Mouse (Mus musculus): ENCODE data around the gene Mrpl34. TPM values are rescaled to one million over a fixed set of nuclear protein-coding genes. Genes with fewer than 3 reads are reported as not detected.
A peak's percentile ranks its signal among the peaks of the same experiment; 100 is the strongest.

Gene Mrpl34
- total RNA-seq, 2 experiments from 2014 or later: 59.1 to 84.3 TPM

- no peak overlapping the region for H3K4me3 ChIP-seq
- intact Hi-C loops (cut with DNase I): no loop called here
- DNase-seq: no peak
- TF ChIP-seq CTCF (IDR thresholded peaks at IDR 0.05): no peak
- no peak overlapping the region for H3K27ac ChIP-seq
Observed at GRCm38 (mm10) chr8:71504349-71504748, 39.6 kb downstream of the Mrpl34 start.

GRCm38 (mm10) chr8:71505326-71505725 is 40.6 kb downstream of the Mrpl34 start:
- intact Hi-C loops (cut with DNase I): no loop called here
- DNase-seq: no peak
- Histone ChIP-seq H3K27ac (no peak overlapping the region), H3K4me3 (no peak overlapping the region)
- TF ChIP-seq CTCF (IDR thresholded peaks at IDR 0.05): no peak

- intact Hi-C loops (cut with DNase I): no loop called here
- peak; percentile 75 for DNase-seq
- H3K27ac ChIP-seq: no peak overlapping the region
- TF ChIP-seq CTCF (IDR thresholded peaks at IDR 0.05): no peak
- H3K4me3 ChIP-seq: no peak overlapping the region
Observed at GRCm38 (mm10) chr8:71505979-71506378, 41.2 kb downstream of the Mrpl34 start.

GRCm38 (mm10) chr8:71507589-71508104 is 42.9 kb downstream of the Mrpl34 start:
- intact Hi-C loops (cut with DNase I): no loop called here
- no peak for TF ChIP-seq CTCF (IDR thresholded peaks at IDR 0.05)
- H3K27ac ChIP-seq: peak overlapping the region; percentile 80

GRCm38 (mm10) chr8:71509316-71509715 is 44.6 kb downstream of the Mrpl34 start:
- TF ChIP-seq CTCF (IDR thresholded peaks at IDR 0.05): no peak
- peak overlapping the region; percentile 48; the same call in 1 of the 2 replicates for H3K27ac ChIP-seq
- no peak for DNase-seq
- intact Hi-C loops (cut with DNase I): no loop called here
- H3K4me3 ChIP-seq: 0 out of 2 replicates have a peak overlapping the region, but pooled peaks have one; percentile 5

More at GRCm38 (mm10) chr8:71507589-71508104, 42.9 kb downstream of the Mrpl34 start:
- peak overlapping the region; percentile 78 for H3K4me3 ChIP-seq
- peak; percentile 93 for DNase-seq

GRCm38 (mm10) chr8:71511644-71512043 is 46.9 kb downstream of the Mrpl34 start, which contains the start of gene Plvap:
Gene Plvap (minus strand): TSS chr8:71511752.
- no peak within 1 kb of the TSS for H3K27ac ChIP-seq

GRCm38 (mm10) chr8:71513018-71513754 is 48.4 kb downstream of the Mrpl34 start:
- no peak for DNase-seq
- no peak overlapping the region for H3K4me3 ChIP-seq
- no peak; the same call in 1 of the 2 replicates for TF ChIP-seq CTCF (IDR thresholded peaks at IDR 0.05)
- intact Hi-C loops (cut with DNase I): no loop called here
- no peak overlapping the region for H3K27ac ChIP-seq

More at GRCm38 (mm10) chr8:71511644-71512043, 46.9 kb downstream of the Mrpl34 start, which contains the start of gene Plvap:
- TF ChIP-seq CTCF (IDR thresholded peaks at IDR 0.05): no peak
- H3K4me3 ChIP-seq: peak within 1 kb of the TSS; percentile 27
- no peak for DNase-seq
- intact Hi-C loops (cut with DNase I): no loop called here

- intact Hi-C loops (cut with DNase I): no loop called here
- Histone ChIP-seq H3K27ac (no peak overlapping the region), H3K4me3 (no peak overlapping the region)
- peak; percentile 17; the same call in 1 of the 2 replicates for TF ChIP-seq CTCF (IDR thresholded peaks at IDR 0.05)
- no peak for DNase-seq
Observed at GRCm38 (mm10) chr8:71515043-71515442, 50.3 kb downstream of the Mrpl34 start.

Other genes starting within 250 kb of the Mrpl34 start
- gene Myo9b, start 192.2 kb upstream of the Mrpl34 start, total RNA-seq (2021): 1 to 10 TPM; 6.1 to 9.3 TPM
- 1 to 10 TPM; 5.5 to 7.9 TPM for gene Haus8, start 192.0 kb upstream of the Mrpl34 start, total RNA-seq (2021)
- gene Use1, start 98.1 kb upstream of the Mrpl34 start, total RNA-seq (2021): 100 to 1,000 TPM in 1 of 2 experiments, 10 to 100 TPM in 1; 79.7 to 104 TPM
- 1 to 10 TPM; 6.0 to 8.4 TPM for gene Ocel1, start 93.7 kb upstream of the Mrpl34 start, total RNA-seq (2021)
- gene Nr2f6, start 83.0 kb upstream of the Mrpl34 start, total RNA-seq (2021): 10 to 100 TPM; 19.6 to 21.9 TPM
- 1 to 10 TPM; 6.4 to 9.3 TPM for gene Ushbp1, start 69.2 kb upstream of the Mrpl34 start, total RNA-seq (2021)
- gene Babam1, start 68.1 kb upstream of the Mrpl34 start, total RNA-seq (2021): 10 to 100 TPM; 60.8 to 69.6 TPM
- not detected for gene Ankle1, start 58.9 kb upstream of the Mrpl34 start, total RNA-seq (2021)
- gene Abhd8, start 1.3 kb upstream of the Mrpl34 start, total RNA-seq (2021): 10 to 100 TPM; 22.5 to 24.9 TPM
- 10 to 100 TPM; 26.8 to 31.1 TPM for gene Dda1, start 4.2 kb downstream of the Mrpl34 start, total RNA-seq (2021)
- gene Ano8, start 21.0 kb downstream of the Mrpl34 start, total RNA-seq (2021): 10 to 100 TPM; 16.0 to 17.0 TPM
- gene Gtpbp3, start 23.1 kb downstream of the Mrpl34 start, total RNA-seq (2021): 10 to 100 TPM; 10.1 to 10.7 TPM
- 10 to 100 TPM in 1 of 2 experiments, 1 to 10 TPM in 1; 9.3 to 11.6 TPM for gene Plvap, start 46.8 kb downstream of the Mrpl34 start, total RNA-seq (2021)
- gene Ccdc194, start 60.8 kb downstream of the Mrpl34 start, total RNA-seq (2021): not detected
- 1 to 10 TPM; 4.3 to 8.3 TPM for gene Bst2, start 72.5 kb downstream of the Mrpl34 start, total RNA-seq (2021)
- gene Mvb12a, start 78.0 kb downstream of the Mrpl34 start, total RNA-seq (2021): 10 to 100 TPM; 21.5 to 27.7 TPM
- not detected for gene Tmem221, start 93.9 kb downstream of the Mrpl34 start, total RNA-seq (2021)
- gene Nxnl1, start 101.6 kb downstream of the Mrpl34 start, total RNA-seq (2021): not detected
- 100 to 1,000 TPM in 1 of 2 experiments, 10 to 100 TPM in 1; 57.2 to 116 TPM for gene Slc27a1, start 103.9 kb downstream of the Mrpl34 start, total RNA-seq (2021)
- 10 to 100 TPM; 19.3 to 28.6 TPM for gene Pgls, start 127.2 kb downstream of the Mrpl34 start, total RNA-seq (2021)
- 1 to 10 TPM in 1 of 2 experiments, under 1 TPM in 1; 0.79 to 1.4 TPM for gene Fam129c, start 132.7 kb downstream of the Mrpl34 start, total RNA-seq (2021)
- 10 to 100 TPM; 39.6 to 44.3 TPM for gene Colgalt1, start 146.0 kb downstream of the Mrpl34 start, total RNA-seq (2021)
- gene Unc13a, start 206.8 kb downstream of the Mrpl34 start, total RNA-seq (2021): not detected
- 1 to 10 TPM; 2.1 to 2.5 TPM for gene Jak3, start 211.3 kb downstream of the Mrpl34 start, total RNA-seq (2021)
- gene Insl3, start 224.3 kb downstream of the Mrpl34 start, total RNA-seq (2021): 1 to 10 TPM in 1 of 2 experiments, not detected in 1; 1.4 TPM
- gene B3gnt3, start 236.8 kb downstream of the Mrpl34 start, total RNA-seq (2021): 1 to 10 TPM; 2.1 to 2.9 TPM

Data from gastrocnemius, adult 2 months (tissue).